Comparison of ENCODE assay signal across 8 mouse cellular contexts in the genomic region with DNA sequence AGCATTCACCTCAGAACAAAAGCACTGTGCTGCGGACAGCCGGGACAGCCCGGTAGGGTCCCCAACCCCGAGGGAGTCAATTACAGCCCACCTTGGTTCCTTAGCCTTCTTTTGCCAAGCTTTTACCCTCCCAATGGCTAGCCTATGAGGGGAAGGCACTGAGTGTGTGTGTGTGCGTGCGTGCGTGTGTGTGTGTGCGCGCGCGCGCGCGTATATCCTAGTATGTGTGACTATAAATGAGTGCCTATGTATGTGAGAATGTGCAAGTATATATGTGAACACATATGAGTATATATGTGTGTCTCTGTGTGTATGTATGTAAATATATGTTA. TPM values are rescaled to one million over a fixed set of nuclear protein-coding genes. Genes with fewer than 3 reads are reported as not detected.
DNase-seq lines count a peak whose midpoint lies in the region; ATAC-seq and TF ChIP-seq lines count a peak whose summit lies in the region.

No protein-coding gene starts in this region.

- DNase-seq in lung, adult 2 months = no peak
- no peak for DNase-seq in lung, adult 18-20 months
- DNase-seq in hindbrain, postnatal 0 days (ENCODE audit: low spot score) = peak; percentile 39
- no peak for DNase-seq in left cerebral cortex, postnatal 36 days (ENCODE audit: low spot score in 2 of 2)
- DNase-seq in adrenal gland, adult 18-20 months (ENCODE audit: low spot score in 2 of 2) = no peak

- intact Hi-C loops in left cerebral cortex, postnatal 36 days (cut with DNase I) = no loop called here

- ATAC-seq in embryonic facial prominence, embryonic 12.5 days (ENCODE audit: insufficient number of reproducible peaks, insufficient read depth, low FRiP score, low TSS enrichment) = 0 out of 2 replicates have a peak, but pooled peaks have one; percentile 13
- ATAC-seq in hindbrain, postnatal 0 days = peak; percentile 45
- peak; percentile 74 for ATAC-seq in neural tube, embryonic 12.5 days (ENCODE audit: low FRiP score, low read depth)
- no peak for ATAC-seq in activated CD4-positive, CD25-positive, alpha-beta regulatory T cell, adult 4 months

- no peaks in the 10 kb centered on the region for H3K4me1 ChIP-seq in lung, adult 2 months (ENCODE audit: control insufficient read depth, insufficient read depth, low read length)
- no peaks in the 10 kb centered on the region for H3K4me1 ChIP-seq in embryonic facial prominence, embryonic 12.5 days
- no peaks in the 10 kb centered on the region for H3K4me1 ChIP-seq in hindbrain, postnatal 0 days (ENCODE audit: insufficient read depth, low read length)
- H3K4me1 ChIP-seq in neural tube, embryonic 12.5 days = peaks cover 10% of the 10 kb centered on the region

- whole genome bisulfite sequencing in lung, adult 2 months = 56% methylated on average over 14 of the region's 14 CpGs
- WGBS in embryonic facial prominence, embryonic 12.5 days = 49% methylated on average over 14 of the region's 14 CpGs
- 38% methylated on average over 14 of the region's 14 CpGs for WGBS in hindbrain, postnatal 0 days
- 47% methylated on average over 14 of the region's 14 CpGs for WGBS in neural tube, embryonic 12.5 days

- H3K9me3 ChIP-seq in embryonic facial prominence, embryonic 12.5 days = no peaks in the 10 kb centered on the region
- no peaks in the 10 kb centered on the region for H3K9me3 ChIP-seq in hindbrain, postnatal 0 days (ENCODE audit: low read length)
- H3K9me3 ChIP-seq in neural tube, embryonic 12.5 days = no peaks in the 10 kb centered on the region

- no peaks in the 10 kb centered on the region for H3K36me3 ChIP-seq in embryonic facial prominence, embryonic 12.5 days
- no peaks in the 10 kb centered on the region for H3K36me3 ChIP-seq in hindbrain, postnatal 0 days (ENCODE audit: insufficient read depth, low read length)
- no peaks in the 10 kb centered on the region for H3K36me3 ChIP-seq in neural tube, embryonic 12.5 days

- no peak for TF ChIP-seq CTCF in lung, adult 2 months (IDR thresholded peaks at IDR 0.05; ENCODE audit: insufficient read depth, low read length)
- no peak for TF ChIP-seq CTCF in hindbrain, postnatal 0 days (IDR thresholded peaks at IDR 0.05; ENCODE audit: low read depth)

- H3K9ac ChIP-seq in embryonic facial prominence, embryonic 12.5 days = peak overlapping the region; percentile 66; the same call in 1 of the 2 replicates
- peak overlapping the region; percentile 68 for H3K9ac ChIP-seq in hindbrain, postnatal 0 days (replicated peaks; ENCODE audit: low read length)
- peak overlapping the region; percentile 79 for H3K9ac ChIP-seq in neural tube, embryonic 12.5 days

- H3K4me2 ChIP-seq in embryonic facial prominence, embryonic 12.5 days (replicated peaks) = peak overlapping the region; percentile 88
- H3K4me2 ChIP-seq in hindbrain, postnatal 0 days (ENCODE audit: low read depth, low read length) = peak overlapping the region; percentile 67
- peak overlapping the region; percentile 93 for H3K4me2 ChIP-seq in neural tube, embryonic 12.5 days (replicated peaks)

- 0 out of 2 replicates have a peak, but pooled peaks cover 3% of the 10 kb centered on the region for H3K27me3 ChIP-seq in embryonic facial prominence, embryonic 12.5 days
- no peaks in the 10 kb centered on the region for H3K27me3 ChIP-seq in hindbrain, postnatal 0 days (ENCODE audit: insufficient read depth, low read length)
- no peaks in the 10 kb centered on the region for H3K27me3 ChIP-seq in neural tube, embryonic 12.5 days (replicated peaks)

- TF ChIP-seq POLR2A in lung, adult 2 months (IDR thresholded peaks at IDR 0.05; ENCODE audit: borderline replicate concordance, extremely low read depth, low read depth, low read length) = no peak

- peak overlapping the region; percentile 48 for H3K4me3 ChIP-seq in lung, adult 2 months (replicated peaks; ENCODE audit: extremely low read depth, low read depth, low read length)
- peak overlapping the region; percentile 67 for H3K4me3 ChIP-seq in embryonic facial prominence, embryonic 12.5 days
- peak overlapping the region; percentile 65 for H3K4me3 ChIP-seq in hindbrain, postnatal 0 days (ENCODE audit: low read length)
- peak overlapping the region; percentile 53 for H3K4me3 ChIP-seq in neural tube, embryonic 12.5 days

- no peak overlapping the region for H3K27ac ChIP-seq in embryonic facial prominence, embryonic 12.5 days
- H3K27ac ChIP-seq in hindbrain, postnatal 0 days = peak overlapping the region; percentile 60; the same call in 1 of the 2 replicates
- no peak overlapping the region for H3K27ac ChIP-seq in neural tube, embryonic 12.5 days

RNA-seq across cellular contexts. Expression of a gene that starts 2.0 kb away (rescaled TPM):
- 3.0 and 4.3 TPM in 2 replicates for polyA plus RNA-seq in lung, adult 2 months (2012; rRNA removed)
- polyA plus RNA-seq in embryonic facial prominence, embryonic 12.5 days (2016; fragmentation: Nextera tagmentation; extraction: Ambion mirVana) = 10.3 and 13.6 TPM in 2 replicates
- 7.2 and 15.7 TPM in 2 replicates for total RNA-seq in hindbrain, postnatal 0 days (2014; rRNA removed)
- 28.8 and 31.3 TPM in 2 replicates for polyA plus RNA-seq in hindbrain, postnatal 0 days (2015; fragmentation: Nextera tagmentation; extraction: Ambion mirVana)
- polyA plus RNA-seq in neural tube, embryonic 12.5 days (2016; fragmentation: Nextera tagmentation; extraction: Ambion mirVana) = 12.3 and 12.5 TPM in 2 replicates
- polyA plus RNA-seq in activated CD4-positive, CD25-positive, alpha-beta regulatory T cell, adult 4 months (2017; shearing (Covaris generic)) = 1 to 10 TPM in 1 of 2 experiments, under 1 TPM in 1; 0.73 to 1.2 TPM
- 100 to 1,000 TPM; 110 to 119 TPM for total RNA-seq in left cerebral cortex, postnatal 36 days (2021)
- total RNA-seq in adrenal gland, adult 18-20 months (2021) = 10 to 100 TPM; 28.9 to 29.3 TPM

RNA-seq across cellular contexts. Expression of a gene that starts 46.2 kb away (rescaled TPM):
- 54.9 and 58.4 TPM in 2 replicates for polyA plus RNA-seq in lung, adult 2 months (2012; rRNA removed)
- polyA plus RNA-seq in embryonic facial prominence, embryonic 12.5 days (2016; fragmentation: Nextera tagmentation; extraction: Ambion mirVana) = 207 and 219 TPM in 2 replicates
- 138 and 140 TPM in 2 replicates for total RNA-seq in hindbrain, postnatal 0 days (2014; rRNA removed)
- 386 and 401 TPM in 2 replicates for polyA plus RNA-seq in hindbrain, postnatal 0 days (2015; fragmentation: Nextera tagmentation; extraction: Ambion mirVana)
- polyA plus RNA-seq in neural tube, embryonic 12.5 days (2016; fragmentation: Nextera tagmentation; extraction: Ambion mirVana) = 225 and 264 TPM in 2 replicates
- polyA plus RNA-seq in activated CD4-positive, CD25-positive, alpha-beta regulatory T cell, adult 4 months (2017; shearing (Covaris generic)) = 100 to 1,000 TPM; 128 to 159 TPM
- total RNA-seq in left cerebral cortex, postnatal 36 days (2021) = 100 to 1,000 TPM; 448 to 466 TPM
- total RNA-seq in adrenal gland, adult 18-20 months (2021) = 100 to 1,000 TPM; 245 to 250 TPM
